Mouse (Mus musculus) megakaryocyte, embryonic 14.5 days (primary cell): ENCODE results near the gene Tac4.

Experiments
- FLI1 ChIP-seq: IDR thresholded peaks from 2 replicates; pipeline ENCODE4 v1.6.1; 2012; ENCODE audit warnings: low read length, inconsistent platforms, mixed read lengths
- GATA1 ChIP-seq: IDR thresholded peaks from 3 replicates; pipeline ENCODE4 v1.6.1; 2012; ENCODE audit warnings: mixed read lengths, low read length, inconsistent platforms, borderline replicate concordance

DNA sequence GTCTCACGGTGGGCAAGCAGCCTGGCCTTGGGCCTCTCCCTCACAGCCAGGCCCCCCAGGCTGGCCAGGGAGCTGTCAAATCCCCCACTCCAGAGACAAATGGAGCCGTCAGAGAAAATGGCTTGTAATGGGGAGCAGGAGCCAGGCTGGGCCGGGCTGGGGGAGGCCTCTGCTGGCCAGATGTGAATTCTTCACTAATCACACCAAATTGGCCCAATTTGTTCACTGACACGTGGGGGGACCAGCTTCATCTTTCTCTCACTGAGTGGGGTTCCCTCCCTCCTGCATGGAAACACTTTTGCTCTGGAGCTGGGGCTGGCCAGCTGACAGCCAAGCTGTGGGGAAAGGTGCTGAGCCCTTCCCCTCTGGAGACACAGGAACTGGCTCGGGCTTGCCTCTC is 47.0 kb upstream of the Tac4 start:
- TF ChIP-seq GATA1 (no peak), FLI1 (no peak)
